Mouse (Mus musculus): ENCODE measurements around the gene Shroom1. TPM values are rescaled to one million over a fixed set of nuclear protein-coding genes. Genes with fewer than 3 reads are reported as not detected.

The Shroom1 gene
- polyA plus RNA-seq, 1 experiment, result 2.9 TPM

- no peak for DNase-seq (ENCODE audit: low read depth)
- TF ChIP-seq CTCF (IDR thresholded peaks at IDR 0.05; ENCODE audit: borderline replicate concordance, extremely low read depth, insufficient read depth, insufficient read length), result no peak
These were observed 45.2 kb downstream of the Shroom1 start for GRCm38 (mm10) chr11:53502039-53502765.

- DNase-seq (ENCODE audit: low read depth), result no peak
- TF ChIP-seq CTCF (IDR thresholded peaks at IDR 0.05; ENCODE audit: borderline replicate concordance, extremely low read depth, insufficient read depth, insufficient read length), result no peak
- TF ChIP-seq POLR2A (IDR thresholded peaks at IDR 0.05; ENCODE audit: borderline replicate concordance, extremely low read depth, insufficient read depth, insufficient read length, poor library complexity, severe bottlenecking), result no peak
These were observed 46.7 kb downstream of the Shroom1 start for GRCm38 (mm10) chr11:53503738-53504137.

GRCm38 (mm10) chr11:53504376-53504775 lies 47.4 kb downstream of the Shroom1 start:
- no peak for DNase-seq (ENCODE audit: low read depth)
- TF ChIP-seq CTCF (IDR thresholded peaks at IDR 0.05; ENCODE audit: borderline replicate concordance, extremely low read depth, insufficient read depth, insufficient read length) (no peak), POLR2A (IDR thresholded peaks at IDR 0.05; ENCODE audit: borderline replicate concordance, extremely low read depth, insufficient read depth, insufficient read length, poor library complexity, severe bottlenecking) (no peak)

- TF ChIP-seq POLR2A (IDR thresholded peaks at IDR 0.05; ENCODE audit: borderline replicate concordance, extremely low read depth, insufficient read depth, insufficient read length, poor library complexity, severe bottlenecking) (no peak), CTCF (IDR thresholded peaks at IDR 0.05; ENCODE audit: borderline replicate concordance, extremely low read depth, insufficient read depth, insufficient read length) (no peak)
- DNase-seq (ENCODE audit: low read depth), result peak; percentile 83
These were observed 48.1 kb downstream of the Shroom1 start for GRCm38 (mm10) chr11:53505026-53505663.

GRCm38 (mm10) chr11:53507098-53507805 lies 50.2 kb downstream of the Shroom1 start:
- no peak for TF ChIP-seq CTCF (IDR thresholded peaks at IDR 0.05; ENCODE audit: borderline replicate concordance, extremely low read depth, insufficient read depth, insufficient read length)
- no peak for TF ChIP-seq POLR2A (IDR thresholded peaks at IDR 0.05; ENCODE audit: borderline replicate concordance, extremely low read depth, insufficient read depth, insufficient read length, poor library complexity, severe bottlenecking)
- no peak for DNase-seq (ENCODE audit: low read depth)

GRCm38 (mm10) chr11:53508152-53508551 lies 51.1 kb downstream of the Shroom1 start:
- TF ChIP-seq CTCF (IDR thresholded peaks at IDR 0.05; ENCODE audit: borderline replicate concordance, extremely low read depth, insufficient read depth, insufficient read length) (no peak), POLR2A (IDR thresholded peaks at IDR 0.05; ENCODE audit: borderline replicate concordance, extremely low read depth, insufficient read depth, insufficient read length, poor library complexity, severe bottlenecking) (no peak)
- DNase-seq (ENCODE audit: low read depth), result peak; percentile 9

GRCm38 (mm10) chr11:53508591-53508990 lies 51.6 kb downstream of the Shroom1 start:
- DNase-seq (ENCODE audit: low read depth), result no peak
- TF ChIP-seq CTCF (IDR thresholded peaks at IDR 0.05; ENCODE audit: borderline replicate concordance, extremely low read depth, insufficient read depth, insufficient read length), result no peak
- no peak for TF ChIP-seq POLR2A (IDR thresholded peaks at IDR 0.05; ENCODE audit: borderline replicate concordance, extremely low read depth, insufficient read depth, insufficient read length, poor library complexity, severe bottlenecking)

- DNase-seq (ENCODE audit: low read depth), result peak; percentile 56
- TF ChIP-seq CTCF (IDR thresholded peaks at IDR 0.05; ENCODE audit: borderline replicate concordance, extremely low read depth, insufficient read depth, insufficient read length) (no peak), POLR2A (IDR thresholded peaks at IDR 0.05; ENCODE audit: borderline replicate concordance, extremely low read depth, insufficient read depth, insufficient read length, poor library complexity, severe bottlenecking) (no peak)
These were observed 53.3 kb downstream of the Shroom1 start for GRCm38 (mm10) chr11:53510351-53510750.

GRCm38 (mm10) chr11:53516775-53517627 lies 60.0 kb downstream of the Shroom1 start:
- DNase-seq (ENCODE audit: low read depth), result no peak
- TF ChIP-seq POLR2A (IDR thresholded peaks at IDR 0.05; ENCODE audit: borderline replicate concordance, extremely low read depth, insufficient read depth, insufficient read length, poor library complexity, severe bottlenecking) (no peak), CTCF (IDR thresholded peaks at IDR 0.05; ENCODE audit: borderline replicate concordance, extremely low read depth, insufficient read depth, insufficient read length) (no peak)

Other genes with a start within 250 kb of the Shroom1 start
- 59.4 and 91.9 TPM in 2 replicates for gene Hspa4, start 156.7 kb upstream of the Shroom1 start, polyA plus RNA-seq (2012; rRNA removed)
- gene Zcchc10, start 132.5 kb upstream of the Shroom1 start, polyA plus RNA-seq (2012; rRNA removed), result 9.5 and 11.3 TPM in 2 replicates
- 49.1 and 69.0 TPM in 2 replicates for gene Aff4, start 106.4 kb upstream of the Shroom1 start, polyA plus RNA-seq (2012; rRNA removed)
- gene Leap2, start 34.0 kb upstream of the Shroom1 start, polyA plus RNA-seq (2012; rRNA removed), result not detected in 2 replicates
- gene Uqcrq, start 26.4 kb upstream of the Shroom1 start, polyA plus RNA-seq (2012; rRNA removed), result 217 and 304 TPM in 2 replicates
- gene Gdf9, start 26.2 kb upstream of the Shroom1 start, polyA plus RNA-seq (2012; rRNA removed), result 2.7 and 4.3 TPM in 2 replicates
- 0.14 TPM in 1 of 2 replicates, not detected in the other for gene Gm10447, start 95 bp upstream of the Shroom1 start, polyA plus RNA-seq (2012; rRNA removed)
- gene Gm9837, start 13.3 kb downstream of the Shroom1 start, polyA plus RNA-seq (2012; rRNA removed), result not detected in 2 replicates
- not detected in 2 replicates for gene Gm9945, start 23.0 kb downstream of the Shroom1 start, polyA plus RNA-seq (2012; rRNA removed)
- 1.1 and 1.6 TPM in 2 replicates for gene Sowaha, start 23.1 kb downstream of the Shroom1 start, polyA plus RNA-seq (2012; rRNA removed)
- 36.5 and 38.4 TPM in 2 replicates for gene Sept8, start 62.1 kb downstream of the Shroom1 start, polyA plus RNA-seq (2012; rRNA removed)
- 79.4 and 100 TPM in 2 replicates for gene Kif3a, start 110.2 kb downstream of the Shroom1 start, polyA plus RNA-seq (2012; rRNA removed)
- gene Il4, start 161.5 kb downstream of the Shroom1 start, polyA plus RNA-seq (2012; rRNA removed), result 0.14 TPM in 1 of 2 replicates, not detected in the other
- gene Il13, start 177.5 kb downstream of the Shroom1 start, polyA plus RNA-seq (2012; rRNA removed), result not detected in 2 replicates